Mouse (Mus musculus) MEL (cell line): Measurements from ENCODE around the gene Itgb3.

Experiments
- CTCF ChIP-seq, 3 experiments: IDR thresholded peaks in 2 of 3; conservative IDR thresholded peaks in 1 of 3; 2 replicates each; pipeline ENCODE4 v1.5.1; 2011 to 2012; ENCODE audit warnings: low read length in 3 of 3, low read depth in 2 of 3, mild to moderate bottlenecking in 2 of 3, improper control_type of control experiment in 1 of 3, inconsistent platforms in 1 of 3, mixed read lengths in 1 of 3, moderate library complexity in 1 of 3; ENCODE audit not compliant: control insufficient read depth in 1 of 3, insufficient read depth in 1 of 3, poor library complexity in 1 of 3, severe bottlenecking in 1 of 3
- ETS1 ChIP-seq: IDR thresholded peaks from 2 replicates; pipeline ENCODE4 v1.6.1; 2012; ENCODE audit warnings: low read depth, mild to moderate bottlenecking, inconsistent platforms, low read length, improper control_type of control experiment, moderate library complexity
- GATA1 ChIP-seq: IDR thresholded peaks from 2 replicates; pipeline ENCODE4 v1.6.1; 2011; ENCODE audit warnings: low read depth, low read length, improper control_type of control experiment
- HCFC1 ChIP-seq: IDR thresholded peaks from 2 replicates; pipeline ENCODE4 v1.6.1; 2012; ENCODE audit warnings: low read depth, mild to moderate bottlenecking, inconsistent platforms, low read length, improper control_type of control experiment, moderate library complexity
- MAX ChIP-seq: IDR thresholded peaks from 2 replicates; pipeline ENCODE4 v1.6.1; 2011; ENCODE audit warnings: low read length, improper control_type of control experiment
- POLR2A ChIP-seq, 2 experiments: IDR thresholded peaks; 2 replicates each; pipeline ENCODE4 v1.6.1; 2011 to 2012; ENCODE audit warnings: low read length in 2 of 2, mild to moderate bottlenecking in 2 of 2, control low read depth in 1 of 2, improper control_type of control experiment in 1 of 2, low read depth in 1 of 2, moderate library complexity in 1 of 2; ENCODE audit not compliant: control insufficient read depth in 1 of 2, insufficient read depth in 1 of 2, poor library complexity in 1 of 2
- POLR2AphosphoS2 ChIP-seq: IDR thresholded peaks from 2 replicates; pipeline ENCODE4 v1.6.1; 2011; ENCODE audit warnings: low read length, improper control_type of control experiment
- TAL1 ChIP-seq: IDR thresholded peaks from 2 replicates; pipeline ENCODE4 v1.6.1; 2012; ENCODE audit warnings: mild to moderate bottlenecking, inconsistent platforms, low read length, moderate library complexity, mixed read lengths

GRCm38 (mm10) chr11:104661106-104661505, 53.3 kb downstream of the Itgb3 start:
- no peak for TF ChIP-seq CTCF (IDR thresholded peaks at IDR 0.05 in 2 of 3, conservative IDR thresholded peaks at IDR 0.05 in 1 of 3; ENCODE audit: control insufficient read depth in 1 of 3, insufficient read depth in 1 of 3, low read depth in 2 of 3, low read length in 3 of 3, poor library complexity in 1 of 3, severe bottlenecking in 1 of 3)
- TF ChIP-seq HCFC1: no peak
- TF ChIP-seq POLR2AphosphoS2: no peak
- TF ChIP-seq ETS1: peak; percentile 74
- TF ChIP-seq GATA1: peak; percentile 85
- no peak for TF ChIP-seq MAX
- peak; percentile 67 for TF ChIP-seq TAL1
- no peak for TF ChIP-seq POLR2A (IDR thresholded peaks at IDR 0.05; ENCODE audit: control insufficient read depth in 1 of 2, insufficient read depth in 1 of 2, low read depth in 1 of 2, low read length in 2 of 2, poor library complexity in 1 of 2)
